Mouse (Mus musculus) spleen, adult 2 months (tissue): ENCODE measurements around the gene Tmem203.

ENCODE experiments used
- CTCF ChIP-seq: fragments of 200-500 bp; IDR thresholded peaks from 2 replicates; pipeline ENCODE4 v1.5.1; 2011; ENCODE audit warnings: mild to moderate bottlenecking, inconsistent platforms; ENCODE audit not compliant: insufficient read depth, insufficient read length, insufficient replicate concordance; ENCODE audit errors: extremely low read depth
- POLR2A ChIP-seq: fragments of 200-500 bp; IDR thresholded peaks from 2 replicates; pipeline ENCODE4 v1.6.1; 2011; ENCODE audit warnings: low read depth, low read length, inconsistent platforms

DNA sequence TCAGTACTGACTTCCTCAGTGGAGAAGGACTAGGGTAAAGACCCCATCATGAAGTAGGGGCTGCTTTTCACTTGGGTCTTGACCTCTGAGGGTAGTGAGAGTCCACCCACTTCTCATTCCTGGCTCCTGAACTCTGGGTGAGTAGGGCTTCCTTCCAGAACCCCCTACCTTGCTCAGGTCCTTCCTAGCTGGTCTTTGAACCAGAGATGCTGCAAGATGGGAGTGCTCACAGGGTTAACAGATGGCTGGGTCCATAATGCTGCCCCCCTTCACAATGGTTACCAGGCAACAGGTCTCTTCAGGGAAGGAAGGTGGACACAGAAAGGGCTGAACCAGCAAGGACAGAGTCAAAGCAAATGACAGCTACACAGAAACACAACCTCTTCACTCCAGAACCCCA lies 36.8 kb upstream of the Tmem203 start, which contains the start of gene Fam166a:
- TF ChIP-seq POLR2A, result no peak
- no peak for TF ChIP-seq CTCF
